Mouse (Mus musculus) myocyte (in vitro differentiated cells): ENCODE measurements around the gene P4ha3. TPM values are rescaled to one million over a fixed set of nuclear protein-coding genes. Genes with fewer than 3 reads are reported as not detected.

ENCODE experiments used
- H3K27me3 ChIP-seq: one replicate; pipeline ENCODE4 v1.6.1; 2011; ENCODE audit not compliant: control insufficient read depth, insufficient read depth, insufficient read length
- H3K36me3 ChIP-seq: one replicate; pipeline ENCODE4 v1.6.1; 2011; ENCODE audit not compliant: control insufficient read depth, insufficient read depth
- H3K4me2 ChIP-seq: one replicate; pipeline ENCODE4 v1.6.1; 2011; ENCODE audit warnings: low read depth, control low read depth
- H3K4me3 ChIP-seq: one replicate; pipeline ENCODE4 v1.5.1; 2011; ENCODE audit warnings: mild to moderate bottlenecking, control low read depth, moderate library complexity
- H3K79me2 ChIP-seq: one replicate; pipeline ENCODE4 v1.6.1; 2011; ENCODE audit not compliant: control insufficient read depth, insufficient read depth
- H3ac ChIP-seq: one replicate; pipeline ENCODE4 v1.6.1; 2011; ENCODE audit not compliant: control insufficient read depth, insufficient read length
- CEBPB ChIP-seq: IDR thresholded peaks from 2 replicates; pipeline ENCODE4 v1.6.1; 2011; ENCODE audit warnings: mild to moderate bottlenecking, moderate library complexity; ENCODE audit not compliant: poor library complexity, insufficient read depth, severe bottlenecking
- E2F4 ChIP-seq: IDR thresholded peaks from one replicate; pipeline ENCODE4 v1.6.1; 2011; ENCODE audit warnings: mild to moderate bottlenecking, control low read depth, moderate library complexity; ENCODE audit not compliant: insufficient read depth
- MAX ChIP-seq: IDR thresholded peaks from one replicate; pipeline ENCODE4 v1.6.1; 2011; ENCODE audit warnings: low read depth, mild to moderate bottlenecking, control low read depth
- MYOD1 ChIP-seq, 3 experiments: IDR thresholded peaks; one replicate each; pipeline ENCODE4 v1.6.1; 2011; ENCODE audit warnings: control low read depth in 2 of 3, low read depth in 2 of 3, mild to moderate bottlenecking in 2 of 3, moderate library complexity in 1 of 3; ENCODE audit not compliant: insufficient read length in 2 of 3, control insufficient read depth in 1 of 3
- MYOG ChIP-seq, 3 experiments: IDR thresholded peaks; one replicate each; pipeline ENCODE4 v1.6.1; 2011; ENCODE audit warnings: control low read depth in 2 of 3, low read depth in 2 of 3, mild to moderate bottlenecking in 2 of 3; ENCODE audit not compliant: insufficient read length in 2 of 3, control insufficient read depth in 1 of 3, insufficient read depth in 1 of 3
- POLR2A ChIP-seq: IDR thresholded peaks from one replicate; pipeline ENCODE4 v1.6.1; 2011; ENCODE audit warnings: low read depth, mild to moderate bottlenecking, control low read depth, moderate library complexity; ENCODE audit not compliant: insufficient read length
- POLR2AphosphoS2 ChIP-seq: IDR thresholded peaks from one replicate; pipeline ENCODE4 v1.6.1; 2011; ENCODE audit warnings: low read depth, control low read depth; ENCODE audit not compliant: insufficient read length
- REST ChIP-seq: IDR thresholded peaks from one replicate; pipeline ENCODE4 v1.6.1; 2011; ENCODE audit warnings: mild to moderate bottlenecking, control low read depth, moderate library complexity; ENCODE audit not compliant: insufficient read depth, insufficient read length
- SRF ChIP-seq: IDR thresholded peaks from one replicate; pipeline ENCODE4 v1.6.1; 2011; ENCODE audit warnings: low read depth; ENCODE audit not compliant: control insufficient read depth, insufficient read length
- TCF12 ChIP-seq: IDR thresholded peaks from one replicate; pipeline ENCODE4 v1.6.1; 2011; ENCODE audit warnings: mild to moderate bottlenecking, control low read depth; ENCODE audit not compliant: poor library complexity, insufficient read depth, severe bottlenecking
- TCF3 ChIP-seq: IDR thresholded peaks from one replicate; pipeline ENCODE4 v1.6.1; 2011; ENCODE audit warnings: low read depth, control low read depth; ENCODE audit not compliant: insufficient read length
- USF1 ChIP-seq: IDR thresholded peaks from one replicate; pipeline ENCODE4 v1.6.1; 2011; ENCODE audit warnings: low read depth, mild to moderate bottlenecking, control low read depth, moderate library complexity
- polyA plus RNA-seq: library from polyadenylated mRNA; unstranded; fragments of >200 nt; fragmentation: generic; extraction: Trizol; gene quantifications from one replicate; pipeline ENCODE4 v1.2.1, GENCODE M21; 2012; ENCODE audit warnings: missing spikeins

Gene P4ha3
- polyA plus RNA-seq, 1 experiment: 2.9 TPM

DNA sequence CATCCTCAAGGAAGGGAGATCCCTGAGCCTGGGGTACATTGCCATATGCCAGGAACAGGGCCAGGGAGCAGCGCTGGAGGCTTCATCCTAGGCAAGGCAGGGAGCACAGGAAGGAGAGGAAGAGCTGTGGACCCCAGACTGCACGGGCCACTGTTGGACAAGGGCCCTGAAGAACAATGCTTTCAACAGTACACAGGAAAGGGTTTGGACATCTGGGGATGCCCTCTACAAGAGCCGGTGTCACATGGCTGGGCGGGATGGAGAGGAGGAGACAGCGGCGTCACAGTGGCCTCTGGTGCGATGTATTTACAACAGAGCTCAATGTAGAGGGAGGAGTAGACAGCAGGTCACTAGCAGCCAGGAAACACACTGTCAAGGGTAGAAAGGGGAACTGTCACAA is 42.2 kb downstream of the P4ha3 start:
- no peak overlapping the region for H3K4me2 ChIP-seq
- H3K4me3 ChIP-seq: no peak overlapping the region
- peaks cover 18% of the 10 kb centered on the region for H3K36me3 ChIP-seq
- H3ac ChIP-seq: no peak overlapping the region
- no peaks in the 10 kb centered on the region for H3K79me2 ChIP-seq
- H3K27me3 ChIP-seq: no peaks in the 10 kb centered on the region
- TF ChIP-seq E2F4: no peak
- no peak for TF ChIP-seq TCF3
- no peak for TF ChIP-seq POLR2AphosphoS2
- TF ChIP-seq TCF12: no peak
- TF ChIP-seq CEBPB: no peak
- TF ChIP-seq MYOG (IDR thresholded peaks at IDR 0.05; ENCODE audit: control insufficient read depth in 1 of 3, insufficient read depth in 1 of 3, insufficient read length in 2 of 3, low read depth in 2 of 3): no peak
- no peak for TF ChIP-seq MAX
- no peak for TF ChIP-seq USF1
- no peak for TF ChIP-seq REST
- no peak for TF ChIP-seq POLR2A
- TF ChIP-seq MYOD1 (IDR thresholded peaks at IDR 0.05; ENCODE audit: control insufficient read depth in 1 of 3, insufficient read length in 2 of 3, low read depth in 2 of 3): no peak
- TF ChIP-seq SRF: no peak

DNA sequence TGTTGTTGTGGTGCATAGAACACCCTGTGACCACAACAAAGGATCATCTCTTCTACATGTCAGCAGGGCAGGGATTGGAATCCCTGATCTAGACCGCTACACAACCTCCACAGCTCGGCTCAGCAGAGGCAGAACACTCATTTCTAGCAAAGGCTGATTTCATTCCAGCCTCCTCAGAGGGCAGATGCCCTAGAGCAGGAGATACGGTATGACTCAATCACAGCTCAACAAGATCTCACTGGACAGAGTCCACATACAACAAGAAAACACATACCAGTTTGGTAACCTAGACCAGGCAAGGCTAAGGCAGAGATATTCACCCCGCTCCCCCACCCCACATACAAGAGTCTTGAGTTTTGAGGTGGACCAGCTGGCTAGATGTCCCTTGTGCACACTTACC is 43.3 kb downstream of the P4ha3 start:
- TF ChIP-seq POLR2A (no peak), MYOG (IDR thresholded peaks at IDR 0.05; ENCODE audit: control insufficient read depth in 1 of 3, insufficient read depth in 1 of 3, insufficient read length in 2 of 3, low read depth in 2 of 3) (no peak), MYOD1 (IDR thresholded peaks at IDR 0.05; ENCODE audit: control insufficient read depth in 1 of 3, insufficient read length in 2 of 3, low read depth in 2 of 3) (no peak), MAX (no peak), USF1 (no peak), POLR2AphosphoS2 (no peak), E2F4 (no peak), CEBPB (no peak)
- H3K4me3 ChIP-seq: no peak overlapping the region
- no peaks in the 10 kb centered on the region for H3K27me3 ChIP-seq
- H3ac ChIP-seq: no peak overlapping the region
- peaks cover 26% of the 10 kb centered on the region for H3K36me3 ChIP-seq
- no peak overlapping the region for H3K4me2 ChIP-seq
- no peaks in the 10 kb centered on the region for H3K79me2 ChIP-seq

DNA sequence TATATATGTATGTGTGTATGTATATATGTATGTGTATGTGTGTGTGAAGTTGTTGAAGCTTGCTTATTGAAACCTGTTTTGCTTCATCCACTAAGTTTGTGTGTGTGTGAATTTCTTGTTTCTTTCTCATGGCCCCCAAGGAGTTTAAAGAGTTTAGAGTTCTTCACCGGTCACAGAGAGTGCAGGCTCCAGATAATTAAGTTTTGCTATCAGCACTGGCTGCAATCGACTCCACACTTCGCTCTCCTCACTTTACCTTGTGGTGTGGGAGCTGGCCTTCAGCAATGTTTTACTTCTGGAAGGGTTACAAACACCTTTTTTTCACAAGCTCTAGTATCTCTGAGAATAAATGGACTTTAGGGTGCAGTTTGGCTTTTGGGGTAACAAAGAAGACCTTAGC is 45.9 kb downstream of the P4ha3 start:
- TF ChIP-seq E2F4 (no peak), TCF3 (no peak), SRF (no peak), POLR2AphosphoS2 (no peak), TCF12 (no peak), USF1 (no peak), CEBPB (no peak), MYOD1 (IDR thresholded peaks at IDR 0.05; ENCODE audit: control insufficient read depth in 1 of 3, insufficient read length in 2 of 3, low read depth in 2 of 3) (no peak), POLR2A (no peak), MYOG (IDR thresholded peaks at IDR 0.05; ENCODE audit: control insufficient read depth in 1 of 3, insufficient read depth in 1 of 3, insufficient read length in 2 of 3, low read depth in 2 of 3) (no peak), REST (no peak), MAX (no peak)
- Histone ChIP-seq H3ac (no peak overlapping the region), H3K4me2 (no peak overlapping the region), H3K79me2 (no peaks in the 10 kb centered on the region), H3K27me3 (no peaks in the 10 kb centered on the region), H3K4me3 (no peak overlapping the region), H3K36me3 (peaks cover 24% of the 10 kb centered on the region)

DNA sequence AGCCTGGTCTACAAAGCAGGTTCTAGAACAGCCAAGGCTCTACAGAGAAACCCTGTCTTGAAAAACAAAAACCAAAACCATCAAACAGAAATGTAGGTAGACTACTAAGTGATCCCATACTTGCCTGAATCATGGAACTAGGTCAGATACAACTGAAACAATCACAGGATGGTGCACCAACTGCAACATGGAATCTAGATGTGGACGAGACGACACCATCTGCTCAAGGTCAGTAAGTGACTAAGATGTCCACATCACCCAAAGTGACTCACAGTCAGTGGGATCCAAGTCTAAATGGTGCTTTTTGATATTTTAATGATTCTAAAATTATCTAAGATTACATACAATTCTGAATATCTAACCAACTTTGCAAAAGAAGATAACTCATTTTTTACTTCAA is 50.6 kb downstream of the P4ha3 start:
- TF ChIP-seq TCF12: no peak
- TF ChIP-seq USF1: no peak
- Histone ChIP-seq H3K27me3 (no peaks in the 10 kb centered on the region), H3ac (no peak overlapping the region), H3K4me3 (no peak overlapping the region), H3K4me2 (no peak overlapping the region), H3K79me2 (no peaks in the 10 kb centered on the region), H3K36me3 (peaks cover 32% of the 10 kb centered on the region)

DNA sequence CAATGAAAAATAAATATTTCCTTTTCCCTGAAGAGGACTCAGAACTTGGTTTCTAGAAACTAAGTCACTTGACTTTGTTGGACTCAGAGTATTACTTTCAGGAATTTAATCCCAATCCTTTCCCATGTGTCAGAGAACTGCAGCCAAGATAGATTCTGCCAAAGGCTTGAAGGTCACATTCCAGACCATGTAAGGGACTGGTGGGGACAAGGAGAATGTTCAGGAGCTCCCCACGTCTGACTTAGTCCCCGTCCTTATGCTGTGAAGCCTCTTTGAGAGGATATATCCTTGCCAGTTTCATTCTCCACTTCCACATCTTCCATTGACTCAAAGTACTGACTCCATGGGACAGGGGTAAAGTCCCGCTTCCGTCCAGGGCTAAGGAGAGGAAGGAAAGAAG is 69.7 kb downstream of the P4ha3 start:
- Histone ChIP-seq H3K36me3 (peaks cover 14% of the 10 kb centered on the region), H3K27me3 (no peaks in the 10 kb centered on the region), H3K79me2 (peaks cover 3% of the 10 kb centered on the region), H3K4me2 (no peak overlapping the region), H3ac (no peak overlapping the region), H3K4me3 (no peak overlapping the region)
- TF ChIP-seq SRF: no peak
- no peak for TF ChIP-seq POLR2AphosphoS2
- TF ChIP-seq TCF12: no peak
- no peak for TF ChIP-seq E2F4
- TF ChIP-seq TCF3: no peak
- TF ChIP-seq USF1: no peak
- TF ChIP-seq REST: no peak
- no peak for TF ChIP-seq MAX
- no peak for TF ChIP-seq POLR2A
